Mouse (Mus musculus): Measurements from ENCODE around the gene Patl1. TPM values are rescaled to one million over a fixed set of nuclear protein-coding genes. Genes with fewer than 3 reads are reported as not detected.
"Not testable (repeated sequence)": the region's sequence is repeated elsewhere in the genome, so short reads cannot be mapped to it uniquely, and the experiment has no call there.

Patl1 gene
- 10 to 100 TPM; 36.2 to 38.1 TPM for total RNA-seq (2021)
- long read RNA-seq, experiment 1, full-length matches to known transcripts, result 6 of 16 reads
- long read RNA-seq, experiment 1, partial matches to known transcripts, result 3 of 16 reads
- long read RNA-seq, experiment 1, other reads (novel, unspliced or antisense), result 7 of 16 reads
- long read RNA-seq, experiment 2, full-length matches to known transcripts, result 5 of 19 reads
- long read RNA-seq, experiment 2, partial matches to known transcripts, result 11 of 19 reads
- long read RNA-seq, experiment 2, other reads (novel, unspliced or antisense), result 3 of 19 reads

GRCm38 (mm10) chr19:11912037-11912532, at the start of gene Patl1:
Gene Patl1 (plus strand): TSS chr19:11912399.
- peak; percentile 91 to 95 for DNase-seq (ENCODE audit: low spot score in 2 of 2)

GRCm38 (mm10) chr19:11867837-11868236, 44.4 kb upstream of the Patl1 start:
- no peak for DNase-seq (ENCODE audit: low spot score in 2 of 2)

GRCm38 (mm10) chr19:11875006-11875405, 37.2 kb upstream of the Patl1 start, which contains the start of gene Olfr1419:
Gene Olfr1419 (minus strand): TSS chr19:11875106.
- DNase-seq (ENCODE audit: low spot score in 2 of 2), result no peak

- not testable (repeated sequence) for DNase-seq (ENCODE audit: low spot score in 2 of 2)
These were observed 33.8 kb upstream of the Patl1 start for GRCm38 (mm10) chr19:11878404-11878803.

- DNase-seq (ENCODE audit: low spot score in 2 of 2), result no peak
These were observed 25.9 kb upstream of the Patl1 start, which contains the start of gene Olfr1420 for GRCm38 (mm10) chr19:11886265-11886664. Gene Olfr1420 (plus strand): TSS chr19:11886565.

GRCm38 (mm10) chr19:11911021-11911420, 1.2 kb upstream of the Patl1 start:
- no peak for DNase-seq (ENCODE audit: low spot score in 2 of 2)

GRCm38 (mm10) chr19:11911603-11912002, 596 bp upstream of the Patl1 start:
- peak; percentile 3 to 6 for DNase-seq (ENCODE audit: low spot score in 2 of 2)

GRCm38 (mm10) chr19:11912533-11913121, 428 bp downstream of the Patl1 start:
- peak; percentile 35 to 44 for DNase-seq (ENCODE audit: low spot score in 2 of 2)

- no peak for DNase-seq (ENCODE audit: low spot score in 2 of 2)
These were observed 3.6 kb downstream of the Patl1 start for GRCm38 (mm10) chr19:11915804-11916203.

GRCm38 (mm10) chr19:11922068-11922467, 9.9 kb downstream of the Patl1 start:
- no peak for DNase-seq (ENCODE audit: low spot score in 2 of 2)

- not testable (repeated sequence) for DNase-seq (ENCODE audit: low spot score in 2 of 2)
These were observed 10.3 kb downstream of the Patl1 start for GRCm38 (mm10) chr19:11922515-11922914.

GRCm38 (mm10) chr19:11926380-11926779, 14.2 kb downstream of the Patl1 start:
- no peak for DNase-seq (ENCODE audit: low spot score in 2 of 2)

- DNase-seq (ENCODE audit: low spot score in 2 of 2), result no peak
These were observed 16.0 kb downstream of the Patl1 start for GRCm38 (mm10) chr19:11928025-11928748.

GRCm38 (mm10) chr19:11946460-11946859, 34.3 kb downstream of the Patl1 start:
- not testable (repeated sequence) for DNase-seq (ENCODE audit: low spot score in 2 of 2)

GRCm38 (mm10) chr19:11949878-11950277, 37.7 kb downstream of the Patl1 start:
- DNase-seq (ENCODE audit: low spot score in 2 of 2), result no peak

GRCm38 (mm10) chr19:11950747-11951146, 38.5 kb downstream of the Patl1 start:
- no peak for DNase-seq (ENCODE audit: low spot score in 2 of 2)

- DNase-seq (ENCODE audit: low spot score in 2 of 2), result no peak
These were observed 42.0 kb downstream of the Patl1 start for GRCm38 (mm10) chr19:11954206-11954605.

GRCm38 (mm10) chr19:11956636-11957035, 44.4 kb downstream of the Patl1 start:
- DNase-seq (ENCODE audit: low spot score in 2 of 2), result no peak

- no peak for DNase-seq (ENCODE audit: low spot score in 2 of 2)
These were observed 45.2 kb downstream of the Patl1 start for GRCm38 (mm10) chr19:11957396-11957795.

GRCm38 (mm10) chr19:11957846-11958245, 45.6 kb downstream of the Patl1 start:
- no peak for DNase-seq (ENCODE audit: low spot score in 2 of 2)

GRCm38 (mm10) chr19:11964266-11964665, 52.1 kb downstream of the Patl1 start:
- DNase-seq (ENCODE audit: low spot score in 2 of 2), result no peak
